ENCODE assay signal across 28 mouse cellular contexts in genomic region chr5:25035391-25035790, GRCm38 (mm10).
DNase-seq lines count a peak whose midpoint lies in the region; ATAC-seq and TF ChIP-seq lines count a peak whose summit lies in the region.
"Had no signal": no experiment of that assay in that cellular context is flagged by ENCODE, and none has a peak within 500 bp of the region (broad histone marks: within the 10 kb centered on the region; RNA-seq: fewer than 3 reads in every experiment).

No protein-coding gene starts in this region.

- peak; percentile 25 for DNase-seq in kidney, adult 11 months
- DNase-seq in kidney, postnatal 14 days, result no peak
- no peak for DNase-seq in urinary bladder, adult 2 months (ENCODE audit: low spot score)
- no peak for DNase-seq in urinary bladder, postnatal 25 days (ENCODE audit: low spot score)
- DNase-seq: adrenal gland, postnatal 10 days; adrenal gland, postnatal 36 days; cerebellum, adult 18-20 months; cerebellum, adult 9-10 months; cerebellum, postnatal 14 days; forebrain, postnatal 0 days; gastrocnemius, adult 2 months; gastrocnemius, postnatal 25 days; heart, adult 18-20 months; heart, postnatal 10 days; heart, postnatal 36 days had no signal

- H3K36me3 ChIP-seq in kidney, embryonic 16.5 days (ENCODE audit: insufficient read depth, low read length), result no peaks in the 10 kb centered on the region
- H3K36me3 ChIP-seq in kidney, embryonic 15.5 days, result no peaks in the 10 kb centered on the region
- no peaks in the 10 kb centered on the region for H3K36me3 ChIP-seq in intestine, embryonic 15.5 days
- no peaks in the 10 kb centered on the region for H3K36me3 ChIP-seq in small intestine, adult 2 months (ENCODE audit: control insufficient read depth, insufficient read depth, low read length)
- H3K36me3 ChIP-seq: forebrain, embryonic 10.5 days; G1E; heart, embryonic 12.5 days; heart, embryonic 15.5 days; hindbrain, embryonic 10.5 days; hindbrain, embryonic 13.5 days had no signal

- 78% methylated on average over 3 of the region's 3 CpGs for WGBS in kidney, embryonic 16.5 days
- WGBS in kidney, embryonic 15.5 days, result 76% methylated on average over 3 of the region's 3 CpGs
- WGBS in intestine, embryonic 15.5 days, result 70% methylated on average over 3 of the region's 3 CpGs
- 55% methylated on average over 3 of the region's 3 CpGs for WGBS in small intestine, adult 2 months

- TF ChIP-seq POLR2A in small intestine, adult 2 months (IDR thresholded peaks at IDR 0.05; ENCODE audit: low read depth, low read length), result no peak

- TF ChIP-seq CTCF in small intestine, adult 2 months (IDR thresholded peaks at IDR 0.05; ENCODE audit: extremely low read depth, insufficient read length, insufficient replicate concordance, low read depth, low read length), result no peak

- H3K4me2 ChIP-seq in kidney, embryonic 16.5 days (replicated peaks; ENCODE audit: low read depth, low read length), result no peak overlapping the region
- H3K4me2 ChIP-seq in kidney, embryonic 15.5 days, result no peak overlapping the region
- no peak overlapping the region; the same call in 1 of the 2 replicates for H3K4me2 ChIP-seq in intestine, embryonic 15.5 days (replicated peaks)
- H3K4me2 ChIP-seq: heart, embryonic 12.5 days; heart, embryonic 15.5 days; hindbrain, embryonic 13.5 days had no signal

- no peaks in the 10 kb centered on the region for H3K4me1 ChIP-seq in kidney, embryonic 16.5 days (ENCODE audit: insufficient read depth, low read length)
- H3K4me1 ChIP-seq in kidney, embryonic 15.5 days, result 0 out of 2 replicates have a peak, but pooled peaks cover 8% of the 10 kb centered on the region
- peaks cover 5% of the 10 kb centered on the region; the same call in 1 of the 2 replicates for H3K4me1 ChIP-seq in intestine, embryonic 15.5 days (replicated peaks)
- peaks cover 27% of the 10 kb centered on the region; the same call in 1 of the 2 replicates for H3K4me1 ChIP-seq in small intestine, adult 2 months (ENCODE audit: control insufficient read depth, insufficient read depth, insufficient read length, low read length)
- H3K4me1 ChIP-seq: forebrain, embryonic 10.5 days; hindbrain, embryonic 10.5 days; hindbrain, embryonic 13.5 days had no signal

- no peaks in the 10 kb centered on the region for H3K27me3 ChIP-seq in kidney, embryonic 16.5 days (ENCODE audit: insufficient read depth, low read length)
- H3K27me3 ChIP-seq in kidney, embryonic 15.5 days, result no peaks in the 10 kb centered on the region
- H3K27me3 ChIP-seq in intestine, embryonic 15.5 days (replicated peaks), result no peaks in the 10 kb centered on the region
- H3K27me3 ChIP-seq in small intestine, adult 2 months (ENCODE audit: control insufficient read depth, insufficient read depth, low read length), result no peaks in the 10 kb centered on the region
- H3K27me3 ChIP-seq: CH12.LX; heart, embryonic 12.5 days; heart, embryonic 15.5 days; hindbrain, embryonic 13.5 days; Patski had no signal

- H3K9ac ChIP-seq in kidney, embryonic 16.5 days (replicated peaks; ENCODE audit: low read length), result no peak overlapping the region
- no peak overlapping the region for H3K9ac ChIP-seq in kidney, embryonic 15.5 days
- H3K9ac ChIP-seq in intestine, embryonic 15.5 days, result no peak overlapping the region
- H3K9ac ChIP-seq: forebrain, postnatal 0 days; heart, embryonic 12.5 days; heart, embryonic 15.5 days; hindbrain, embryonic 13.5 days had no signal

- no peak overlapping the region for H3K27ac ChIP-seq in kidney, embryonic 16.5 days (ENCODE audit: low read length)
- no peak overlapping the region for H3K27ac ChIP-seq in kidney, embryonic 15.5 days
- no peak overlapping the region for H3K27ac ChIP-seq in intestine, embryonic 15.5 days
- peak overlapping the region; percentile 98 for H3K27ac ChIP-seq in small intestine, adult 2 months (ENCODE audit: insufficient read depth, low read depth, low read length)
- H3K27ac ChIP-seq: forebrain, embryonic 10.5 days; gastrocnemius, adult 2 months; heart, embryonic 15.5 days; hindbrain, embryonic 10.5 days; hindbrain, embryonic 13.5 days had no signal

- no peaks in the 10 kb centered on the region for H3K9me3 ChIP-seq in kidney, embryonic 16.5 days (ENCODE audit: low read length)
- H3K9me3 ChIP-seq in kidney, embryonic 15.5 days (replicated peaks), result no peaks in the 10 kb centered on the region
- no peaks in the 10 kb centered on the region for H3K9me3 ChIP-seq in intestine, embryonic 15.5 days
- H3K9me3 ChIP-seq: G1E; heart, embryonic 12.5 days; heart, embryonic 15.5 days; hindbrain, embryonic 13.5 days had no signal

- no peak overlapping the region for H3K4me3 ChIP-seq in kidney, embryonic 16.5 days (ENCODE audit: low read length)
- H3K4me3 ChIP-seq in kidney, embryonic 15.5 days (replicated peaks), result no peak overlapping the region
- no peak overlapping the region for H3K4me3 ChIP-seq in intestine, embryonic 15.5 days (replicated peaks)
- H3K4me3 ChIP-seq in small intestine, adult 2 months (ENCODE audit: low read depth, low read length), result no peak overlapping the region
- H3K4me3 ChIP-seq: forebrain, embryonic 10.5 days; gastrocnemius, adult 2 months; heart, embryonic 12.5 days; heart, embryonic 15.5 days; hindbrain, embryonic 10.5 days; hindbrain, embryonic 13.5 days had no signal

- ATAC-seq in kidney, embryonic 16.5 days (ENCODE audit: low FRiP score, low TSS enrichment), result peak; percentile 23; the same call in 1 of the 2 replicates
- ATAC-seq in kidney, embryonic 15.5 days (replicated peaks; ENCODE audit: low FRiP score), result no peak
- ATAC-seq in intestine, embryonic 15.5 days, result 0 out of 2 replicates have a peak, but pooled peaks have one; percentile 41
- ATAC-seq: forebrain, embryonic 14.5 days; forebrain, postnatal 0 days; Patski had no signal
